ENCODE assay signal across 8 mouse cellular contexts in the genomic region with DNA sequence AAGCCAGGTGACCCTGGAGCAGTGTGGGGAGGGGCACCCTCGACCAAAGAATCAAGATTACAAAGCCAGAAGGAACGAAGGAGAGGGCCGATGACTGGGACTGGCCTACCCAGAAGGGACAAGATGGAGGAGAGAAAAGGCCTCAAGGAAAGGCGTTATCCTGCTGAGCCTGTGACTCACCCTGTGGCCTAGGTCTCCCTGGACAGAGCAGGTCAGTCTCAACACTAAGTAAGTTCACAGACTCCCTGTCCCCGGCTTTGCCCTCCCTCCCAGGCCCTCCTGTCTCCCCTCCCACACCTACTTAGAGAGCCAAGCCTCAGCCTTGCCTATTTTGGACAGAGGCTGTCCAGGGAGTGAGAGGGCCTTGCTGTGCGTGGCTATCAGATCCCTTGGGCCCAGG. TPM values are rescaled to one million over a fixed set of nuclear protein-coding genes. Genes with fewer than 3 reads are reported as not detected.
DNase-seq lines count a peak whose midpoint lies in the region; ATAC-seq and TF ChIP-seq lines count a peak whose summit lies in the region.

A gene (plus strand): TSS at position 79 of the 400 bp plus-strand sequence.

- no peak within 1 kb of the TSS for H3K4me3 ChIP-seq in bone marrow macrophage, adult 2 months (ENCODE audit: insufficient read depth, low read length)
- no peak within 1 kb of the TSS for H3K4me3 ChIP-seq in midbrain, embryonic 12.5 days

- H3K9ac ChIP-seq in midbrain, embryonic 12.5 days (replicated peaks) = no peak within 1 kb of the TSS

- H3K4me2 ChIP-seq in midbrain, embryonic 12.5 days (replicated peaks) = no peak within 1 kb of the TSS

- no peaks in the 10 kb centered on the region for H3K36me3 ChIP-seq in midbrain, embryonic 12.5 days

- WGBS in large intestine, adult 2 months = 69% methylated on average over 6 of the region's 6 CpGs
- 68% methylated on average over 6 of the region's 6 CpGs for WGBS in midbrain, embryonic 12.5 days

- peaks cover 22% of the 10 kb centered on the region for H3K4me1 ChIP-seq in bone marrow macrophage, adult 2 months (ENCODE audit: control insufficient read depth, insufficient read depth, low read length)
- H3K4me1 ChIP-seq in midbrain, embryonic 12.5 days = 0 out of 2 replicates have a peak, but pooled peaks cover 2% of the 10 kb centered on the region

- H3K27me3 ChIP-seq in midbrain, embryonic 12.5 days = peaks cover 3% of the 10 kb centered on the region; the same call in 1 of the 2 replicates

- no peak for TF ChIP-seq CTCF in bone marrow macrophage, adult 2 months (IDR thresholded peaks at IDR 0.05; ENCODE audit: low read depth, low read length)

- no peak within 1 kb of the TSS for H3K27ac ChIP-seq in bone marrow macrophage, adult 2 months (ENCODE audit: insufficient read depth, low read depth, low read length)
- H3K27ac ChIP-seq in midbrain, embryonic 12.5 days (replicated peaks) = no peak within 1 kb of the TSS

- no peak for TF ChIP-seq POLR2A in bone marrow macrophage, adult 2 months (IDR thresholded peaks at IDR 0.05; ENCODE audit: borderline replicate concordance, low read depth, low read length)

- 0 out of 2 replicates have a peak, but pooled peaks have one; percentile 31 for ATAC-seq in granulocyte monocyte progenitor cell, adult 5-6 weeks (replicated peaks; ENCODE audit: poor library complexity, severe bottlenecking)
- 0 out of 2 replicates have a peak, but pooled peaks have one; percentile 12 for ATAC-seq in midbrain, embryonic 12.5 days (ENCODE audit: low FRiP score, low read depth)

- no peak for DNase-seq in layer of hippocampus, adult 8-10 months (ENCODE audit: low spot score in 2 of 2)
- DNase-seq in layer of hippocampus, adult 11-12 months (ENCODE audit: low spot score) = no peak
- no peak for DNase-seq in large intestine, adult 2 months (ENCODE audit: low read depth, low spot score)
- DNase-seq in frontal cortex, postnatal 25 days (ENCODE audit: low spot score in 2 of 2) = no peak
- no peak for DNase-seq in kidney, postnatal 36 days

- H3K9me3 ChIP-seq in midbrain, embryonic 12.5 days = no peaks in the 10 kb centered on the region

RNA-seq across cellular contexts. Expression of the gene that starts here (rescaled TPM):
- total RNA-seq in layer of hippocampus, adult 8-10 months (2022) = 100 to 1,000 TPM; 242 to 284 (median 250) TPM
- polyA plus RNA-seq in bone marrow macrophage, adult 2 months (2012; ENCODE audit: insufficient read depth, insufficient read length, missing spikeins) = 70.9 and 80.8 TPM in 2 replicates
- total RNA-seq in granulocyte monocyte progenitor cell, adult 5-6 weeks (2014; fragmentation: Nextera tagmentation) = 130 and 138 TPM in 2 replicates
- total RNA-seq in granulocyte monocyte progenitor cell, adult 5-6 weeks (2017) = 104 and 135 TPM in 2 replicates
- 380 and 490 TPM in 2 replicates for polyA plus RNA-seq in large intestine, adult 2 months (2012; rRNA removed)
- 35.6 and 41.0 TPM in 2 replicates for polyA plus RNA-seq in midbrain, embryonic 12.5 days (2016; fragmentation: Nextera tagmentation; extraction: Ambion mirVana)
